Mouse (Mus musculus) gastrocnemius, adult 2 months (tissue): ENCODE measurements around the gene Dab2ip. TPM values are rescaled to one million over a fixed set of nuclear protein-coding genes. Genes with fewer than 3 reads are reported as not detected.

Experiments
- DNase-seq: peaks from one replicate; pipeline ENCODE4 v3.0.0; 2022
- H3K27ac ChIP-seq: fragments of 200-600 bp; 2 replicates; pipeline ENCODE4 v1.8.1; 2022; ENCODE audit warnings: mild to moderate bottlenecking
- H3K4me3 ChIP-seq: fragments of 200-600 bp; 2 replicates; pipeline ENCODE4 v1.8.1; 2022; ENCODE audit warnings: mild to moderate bottlenecking, moderate library complexity
- CTCF ChIP-seq: fragments of 200-600 bp; IDR thresholded peaks from 2 replicates; pipeline ENCODE4 v1.8.1; 2022; ENCODE audit warnings: antibody characterized with exemption, mild to moderate bottlenecking, moderate library complexity
- intact Hi-C: fragments of 180-260 bp; cut with DNase I; formaldehyde crosslinking; loops from one replicate; pipeline ENCODE4 v1.15.1; 2025
- total RNA-seq, 2 experiments: library from RNA; stranded (reverse); gene quantifications; 2 replicates each; pipeline ENCODE4 v1.2.3; 2021

Gene Dab2ip
- total RNA-seq, 2 experiments from 2014 or later: 38.2 to 52.0 TPM

DNA sequence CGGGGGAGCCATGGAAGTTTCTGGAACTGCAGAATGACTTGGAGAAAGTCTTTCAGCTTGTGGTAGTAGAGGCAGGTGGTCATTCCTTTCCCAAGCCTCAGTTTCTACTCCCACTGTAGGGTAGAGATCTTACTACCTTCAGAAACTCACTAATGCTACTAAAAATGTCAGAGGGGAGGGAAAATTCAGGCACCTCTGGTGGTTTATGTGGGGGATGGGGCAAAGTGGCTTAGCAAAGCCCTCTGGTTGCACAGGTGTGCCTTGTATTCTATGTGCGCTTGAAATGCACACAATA lies 63.1 kb downstream of the Dab2ip start:
- peak overlapping the region; percentile 87 for H3K27ac ChIP-seq

DNA sequence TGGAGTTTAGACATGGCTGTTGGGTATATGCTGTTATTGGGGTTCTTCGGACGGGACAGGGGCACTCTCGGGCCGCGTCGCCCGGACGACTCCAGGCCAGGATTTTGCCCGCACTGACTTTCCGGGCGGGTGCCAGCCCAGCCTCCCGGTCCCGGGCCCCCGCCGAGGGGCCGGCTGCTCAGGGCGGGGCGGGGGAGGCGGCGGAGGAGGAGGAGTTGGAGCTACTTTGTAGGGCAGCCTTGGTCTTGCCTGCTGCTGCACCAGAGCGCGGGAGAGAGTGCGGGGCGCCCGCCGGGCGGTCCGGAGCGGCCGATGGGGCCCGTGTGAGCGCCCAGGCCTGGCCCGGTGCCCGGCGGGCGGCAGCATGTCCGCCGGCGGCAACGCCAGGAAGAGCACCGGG lies 63.7 kb downstream of the Dab2ip start:
- H3K27ac ChIP-seq: peak overlapping the region; percentile 87
- H3K4me3 ChIP-seq: peak overlapping the region; percentile 75
- peak; percentile 83 for DNase-seq
- no peak for TF ChIP-seq CTCF
- intact Hi-C loops: loop anchor here (5.0 kb wide), 1 partner anchor 74 kb away; no protein-coding TSS in a partner anchor

More for the DNA sequence above, 63.1 kb downstream of the Dab2ip start:
- intact Hi-C loops: loop anchor here (5.0 kb wide), 1 partner anchor 74 kb away; no protein-coding TSS in a partner anchor
- no peak for TF ChIP-seq CTCF
- DNase-seq: no peak
- H3K4me3 ChIP-seq: peak overlapping the region; percentile 75

DNA sequence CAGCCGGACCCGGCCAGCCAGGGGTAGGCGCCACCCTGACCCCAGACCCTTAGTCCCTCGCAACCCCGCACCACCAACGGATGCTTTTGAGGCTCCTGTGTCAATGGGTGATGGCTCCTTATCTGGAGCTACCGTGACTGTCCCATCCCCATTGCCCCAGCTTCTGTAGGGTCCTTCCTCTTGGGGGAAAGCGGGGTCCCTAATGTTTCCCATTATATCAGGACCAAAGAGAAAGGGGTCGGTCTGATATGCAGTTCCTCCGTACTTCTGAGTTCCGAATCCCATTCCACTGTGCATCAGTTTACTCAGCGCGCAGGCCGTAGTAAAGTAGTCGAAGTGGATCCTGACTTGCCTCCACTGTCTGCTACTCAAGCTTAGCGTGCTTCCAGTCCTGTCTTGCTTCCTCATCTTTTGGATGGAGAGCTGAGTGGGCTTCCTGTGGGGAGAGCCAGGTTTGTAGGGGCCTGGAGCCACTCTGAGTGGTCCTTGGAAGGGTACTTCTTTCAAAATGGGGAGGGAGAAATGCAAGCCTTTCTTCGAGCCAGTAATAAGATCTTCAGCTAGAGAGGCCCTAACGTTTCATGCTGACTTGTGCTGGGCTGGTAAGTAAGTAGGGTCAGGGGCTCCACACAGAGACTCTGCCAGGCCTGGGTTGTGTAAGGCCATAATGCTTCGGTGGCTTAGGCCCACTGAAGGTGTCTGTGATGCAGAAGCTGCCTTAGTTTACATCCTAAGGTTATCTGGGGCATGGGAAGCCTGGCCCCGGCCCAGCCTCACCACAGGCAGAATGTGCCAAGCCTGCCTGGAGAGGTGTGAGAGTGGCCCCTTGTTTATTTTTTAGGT lies 64.4 kb downstream of the Dab2ip start:
- DNase-seq: no peak
- peak overlapping the region; percentile 87 for H3K27ac ChIP-seq
- TF ChIP-seq CTCF: no peak
- intact Hi-C loops: loop anchor here (5.0 kb wide), 1 partner anchor 75 kb away; no protein-coding TSS in a partner anchor
- peak overlapping the region; percentile 75 for H3K4me3 ChIP-seq

DNA sequence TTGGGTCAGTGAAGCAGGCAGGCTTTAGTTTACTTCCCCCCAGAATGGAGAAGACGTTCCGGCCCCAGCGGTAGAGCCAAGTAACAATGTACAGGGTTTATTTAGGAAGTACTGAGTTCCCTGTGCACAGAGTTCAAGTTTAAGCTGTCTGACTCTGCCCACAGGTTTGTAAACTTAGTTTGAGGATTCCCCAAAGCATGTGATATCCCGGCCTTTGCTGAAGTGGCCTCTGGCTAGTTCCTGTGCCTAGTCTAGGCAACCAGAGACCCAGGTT lies 65.0 kb downstream of the Dab2ip start:
- Histone ChIP-seq H3K4me3 (peak overlapping the region; percentile 75), H3K27ac (peak overlapping the region; percentile 87)
- DNase-seq: no peak
- TF ChIP-seq CTCF: no peak
- intact Hi-C loops: loop anchor here (5.0 kb wide), 1 partner anchor 76 kb away; no protein-coding TSS in a partner anchor

DNA sequence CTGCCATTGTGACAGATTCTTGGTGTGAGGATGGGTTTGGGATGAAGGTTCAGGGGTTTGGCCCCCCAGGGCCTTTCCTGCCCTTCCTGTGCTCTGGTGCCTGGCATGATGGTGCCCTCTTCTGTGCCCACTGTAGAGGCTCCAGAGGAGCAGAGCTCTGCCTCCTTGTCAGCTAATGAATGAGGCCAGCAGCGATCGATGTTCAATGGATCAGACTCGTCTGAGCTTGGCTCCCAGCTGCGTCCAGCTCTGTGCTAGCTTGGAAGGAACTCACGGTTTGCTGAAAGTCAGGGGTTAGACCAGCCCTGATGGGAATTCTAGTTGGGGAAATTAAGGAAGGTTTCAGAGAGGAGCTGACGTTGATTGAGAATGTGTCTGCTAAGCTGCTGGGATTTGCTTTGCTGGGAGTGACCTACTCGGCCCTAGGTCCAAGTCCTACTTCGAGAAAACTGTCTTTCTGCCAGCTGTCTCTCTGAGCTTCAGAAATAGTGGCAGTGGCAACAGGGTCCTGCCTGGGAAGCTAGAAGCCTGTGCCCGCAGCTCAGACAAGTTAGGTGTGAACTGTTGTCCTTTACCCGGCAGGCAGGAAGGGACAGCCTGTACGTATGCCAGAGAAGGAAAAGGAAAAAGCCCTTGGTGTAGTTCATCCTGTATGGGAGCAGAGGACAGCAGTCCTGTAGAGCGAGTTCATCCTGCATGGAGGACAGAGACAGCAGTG lies 65.5 kb downstream of the Dab2ip start:
- H3K4me3 ChIP-seq: peak overlapping the region; percentile 75
- intact Hi-C loops: loop anchor here (5.0 kb wide), 1 partner anchor 76 kb away; no protein-coding TSS in a partner anchor
- H3K27ac ChIP-seq: peak overlapping the region; percentile 87
- TF ChIP-seq CTCF: no peak
- no peak for DNase-seq

DNA sequence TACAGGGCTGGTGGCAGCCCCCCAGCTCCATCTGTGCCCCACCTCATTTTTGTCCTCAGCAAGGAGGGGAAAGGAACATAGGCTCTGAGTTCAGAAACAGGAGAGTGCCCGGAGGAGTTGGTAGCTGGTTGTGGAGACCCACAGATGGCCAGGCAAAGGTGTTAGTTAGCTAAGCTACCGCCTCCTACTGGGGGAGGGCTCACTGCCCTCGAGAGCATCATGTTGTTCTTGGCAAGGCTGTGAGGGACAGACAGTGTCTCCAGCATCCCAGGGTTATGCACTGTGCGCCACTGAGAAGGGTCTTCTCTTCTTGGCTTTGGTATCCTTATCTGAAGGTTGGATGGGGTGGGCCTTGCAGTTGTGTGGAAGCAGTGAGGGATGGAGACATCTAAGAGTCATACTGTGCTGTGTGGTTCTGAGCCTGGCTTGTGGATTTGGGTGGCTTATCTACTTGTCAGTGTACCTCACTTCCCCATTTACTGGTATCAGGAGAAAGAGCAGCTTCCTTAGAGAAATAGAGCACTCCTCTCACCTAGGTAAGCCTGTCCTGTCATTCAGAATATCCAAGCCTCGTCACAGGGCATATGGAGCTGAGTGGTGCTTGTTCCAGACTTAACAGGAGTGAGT lies 66.4 kb downstream of the Dab2ip start:
- DNase-seq: no peak
- intact Hi-C loops: loop anchor here (5.0 kb wide), 1 partner anchor 77 kb away; no protein-coding TSS in a partner anchor
- H3K27ac ChIP-seq: peak overlapping the region; percentile 87
- peak; percentile 19; the same call in 1 of the 2 replicates for TF ChIP-seq CTCF
- H3K4me3 ChIP-seq: peak overlapping the region; percentile 75

DNA sequence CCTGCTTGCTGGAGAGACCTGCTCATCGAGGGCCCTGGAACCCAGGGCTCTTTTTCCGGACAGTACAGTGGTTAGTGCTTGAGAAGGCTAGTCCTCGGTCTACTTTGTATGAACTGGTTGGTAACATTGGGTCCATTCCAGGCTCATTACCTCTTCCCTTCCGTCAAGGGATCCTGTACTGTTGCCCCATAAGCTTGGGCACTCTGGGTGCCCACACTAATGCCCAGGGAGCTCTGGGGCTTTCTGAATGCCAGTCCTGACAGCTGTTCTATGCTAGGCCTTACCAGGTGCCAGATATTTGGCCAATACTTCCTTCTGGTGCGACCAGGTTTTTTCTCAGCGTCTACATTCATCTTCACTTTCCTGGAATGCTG lies 66.9 kb downstream of the Dab2ip start:
- H3K27ac ChIP-seq: peak overlapping the region; percentile 87
- intact Hi-C loops: no loop called here
- no peak for TF ChIP-seq CTCF
- DNase-seq: no peak
- H3K4me3 ChIP-seq: peak overlapping the region; percentile 75

DNA sequence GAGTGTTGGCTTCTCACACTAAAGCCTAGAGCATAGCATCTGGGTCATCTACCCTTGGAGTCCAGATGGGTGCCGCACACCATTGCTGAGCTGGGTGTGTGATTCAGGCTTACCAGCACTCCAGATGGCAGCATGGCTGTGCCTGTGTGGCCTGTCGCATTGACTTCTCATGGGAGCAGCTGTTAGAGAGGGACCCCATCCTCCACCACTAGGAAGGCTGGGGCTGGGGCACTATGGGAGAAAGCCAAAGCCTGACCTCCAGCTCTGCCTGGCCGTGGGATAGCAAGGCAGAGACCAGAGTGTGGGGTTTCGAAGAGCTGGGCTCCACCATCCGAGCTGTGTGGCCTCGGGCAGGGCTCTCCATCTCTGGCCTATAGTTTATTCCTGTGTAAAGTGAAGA lies 67.5 kb downstream of the Dab2ip start:
- intact Hi-C loops: no loop called here

DNA sequence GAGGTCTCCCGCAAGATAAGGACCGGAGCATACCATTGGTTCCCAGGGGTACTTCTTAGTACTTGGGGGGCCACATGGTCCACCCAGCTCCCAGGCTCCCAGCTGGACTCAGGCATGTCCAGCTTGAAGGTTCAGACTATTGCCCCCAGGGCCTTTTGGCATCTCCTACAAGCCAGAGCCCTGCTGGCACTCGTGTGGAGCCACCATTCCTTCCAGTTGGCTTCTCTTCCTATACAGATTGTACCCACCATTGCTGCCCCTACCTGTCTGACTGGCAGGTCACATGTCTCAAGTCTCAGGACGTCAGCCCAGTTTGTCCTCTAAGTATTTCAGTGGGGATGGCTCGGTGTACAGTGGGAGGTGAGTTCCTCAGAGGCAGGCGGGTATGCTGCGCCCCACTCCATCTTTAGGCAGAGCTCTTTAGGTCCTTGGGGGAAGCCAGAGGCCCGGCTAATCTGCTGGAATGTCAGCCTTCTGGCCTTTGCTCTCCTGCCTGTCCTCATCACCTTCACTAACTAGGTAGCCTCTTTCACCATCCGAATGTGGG lies 68.2 kb downstream of the Dab2ip start:
- no peak for DNase-seq
- Histone ChIP-seq H3K27ac (peak overlapping the region; percentile 87), H3K4me3 (peak overlapping the region; percentile 75)
- TF ChIP-seq CTCF: no peak
- intact Hi-C loops: no loop called here

More for the DNA sequence above, 67.5 kb downstream of the Dab2ip start:
- Histone ChIP-seq H3K27ac (peak overlapping the region; percentile 87), H3K4me3 (peak overlapping the region; percentile 75)
- no peak for DNase-seq
- no peak for TF ChIP-seq CTCF

DNA sequence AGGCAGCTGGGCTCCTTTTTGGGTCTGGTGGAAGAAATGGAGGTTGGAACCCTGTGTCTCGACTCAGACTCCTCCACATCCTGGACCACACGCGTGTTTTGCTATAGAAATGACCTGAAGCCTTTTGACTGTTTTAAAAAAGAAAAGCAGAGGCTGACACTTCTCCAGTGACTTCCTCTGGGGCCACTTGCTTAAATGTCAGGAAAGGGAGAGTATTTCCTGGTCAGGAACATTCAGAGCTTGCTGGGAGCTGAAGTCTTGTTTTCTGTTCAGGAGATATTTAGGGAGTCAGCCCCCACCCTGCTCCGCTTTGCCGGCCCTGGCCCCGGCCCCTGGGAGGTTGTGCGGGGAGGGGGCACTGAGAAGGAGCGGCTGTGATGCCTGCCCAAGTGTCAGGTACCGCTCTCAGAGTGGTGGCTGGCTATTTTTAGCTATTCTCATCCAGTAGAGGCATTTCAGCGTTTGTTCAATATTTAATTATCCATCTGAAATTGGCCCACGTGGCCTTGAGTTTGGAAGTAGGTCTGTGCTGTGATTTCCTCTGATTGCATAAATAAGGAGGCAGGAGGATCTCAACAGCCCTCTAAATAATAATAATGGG lies 69.3 kb downstream of the Dab2ip start:
- no peak for DNase-seq
- peak overlapping the region; percentile 87 for H3K27ac ChIP-seq
- peak overlapping the region; percentile 75 for H3K4me3 ChIP-seq
- no peak for TF ChIP-seq CTCF
- intact Hi-C loops: no loop called here

DNA sequence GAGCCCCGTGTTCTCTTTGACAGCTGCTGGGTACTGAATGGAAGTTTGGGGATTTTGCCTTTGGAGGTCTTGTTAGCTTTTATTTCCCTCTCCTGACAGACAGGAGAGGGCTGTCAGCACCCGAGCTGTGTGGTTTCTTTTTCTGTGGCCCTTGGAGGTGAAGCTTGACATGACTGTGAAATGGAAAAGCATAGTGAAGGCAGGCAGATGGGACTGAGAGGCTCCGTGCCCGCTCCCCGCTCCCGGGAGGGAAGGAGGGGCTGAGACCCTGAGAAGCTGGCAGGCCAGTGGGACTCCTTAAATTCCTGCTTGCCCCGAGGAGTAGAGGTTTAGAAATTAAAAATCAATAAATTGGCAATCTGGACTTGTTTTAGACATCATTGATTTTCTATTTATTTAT lies 70.0 kb downstream of the Dab2ip start:
- Histone ChIP-seq H3K27ac (peak overlapping the region; percentile 87), H3K4me3 (peak overlapping the region; percentile 75)
- no peak for DNase-seq
- intact Hi-C loops: no loop called here
- TF ChIP-seq CTCF: no peak

DNA sequence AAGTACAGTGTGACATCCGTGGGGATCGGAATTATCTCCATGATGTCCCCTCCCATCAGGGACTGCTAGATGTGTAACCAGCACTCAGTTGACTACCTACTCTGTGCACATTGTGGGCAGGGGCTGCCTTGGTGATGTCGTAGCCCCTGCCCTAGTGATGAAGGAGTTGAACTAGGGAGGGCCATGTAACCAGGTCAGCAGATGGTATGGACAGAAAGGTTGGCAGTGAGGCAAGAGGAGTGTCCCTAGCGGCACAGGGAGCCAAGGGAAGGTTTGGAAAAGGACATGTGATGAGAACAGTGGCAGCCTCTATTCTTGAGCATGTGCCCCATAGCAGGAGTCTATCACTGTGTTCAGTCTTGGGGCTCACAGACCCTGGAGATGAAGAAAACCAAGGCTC lies 70.6 kb downstream of the Dab2ip start:
- peak overlapping the region; percentile 75 for H3K4me3 ChIP-seq
- intact Hi-C loops: no loop called here
- peak overlapping the region; percentile 87 for H3K27ac ChIP-seq
- no peak for DNase-seq
- no peak for TF ChIP-seq CTCF
